Mouse (Mus musculus) brain, embryonic 14.5 days (tissue): ENCODE data around the gene Actn1.

Source experiments
- CTCF ChIP-seq: fragments of 200-500 bp; IDR thresholded peaks from 2 replicates; pipeline ENCODE4 v1.5.1; 2012; ENCODE audit warnings: inconsistent platforms, mild to moderate bottlenecking, moderate library complexity, borderline replicate concordance; ENCODE audit not compliant: insufficient read depth, insufficient read length; ENCODE audit errors: extremely low read depth
- POLR2A ChIP-seq: fragments of 200-500 bp; IDR thresholded peaks from 2 replicates; pipeline ENCODE4 v1.6.1; 2012; ENCODE audit warnings: mild to moderate bottlenecking, inconsistent platforms, borderline replicate concordance; ENCODE audit not compliant: poor library complexity, insufficient read depth, insufficient read length, severe bottlenecking; ENCODE audit errors: extremely low read depth

DNA sequence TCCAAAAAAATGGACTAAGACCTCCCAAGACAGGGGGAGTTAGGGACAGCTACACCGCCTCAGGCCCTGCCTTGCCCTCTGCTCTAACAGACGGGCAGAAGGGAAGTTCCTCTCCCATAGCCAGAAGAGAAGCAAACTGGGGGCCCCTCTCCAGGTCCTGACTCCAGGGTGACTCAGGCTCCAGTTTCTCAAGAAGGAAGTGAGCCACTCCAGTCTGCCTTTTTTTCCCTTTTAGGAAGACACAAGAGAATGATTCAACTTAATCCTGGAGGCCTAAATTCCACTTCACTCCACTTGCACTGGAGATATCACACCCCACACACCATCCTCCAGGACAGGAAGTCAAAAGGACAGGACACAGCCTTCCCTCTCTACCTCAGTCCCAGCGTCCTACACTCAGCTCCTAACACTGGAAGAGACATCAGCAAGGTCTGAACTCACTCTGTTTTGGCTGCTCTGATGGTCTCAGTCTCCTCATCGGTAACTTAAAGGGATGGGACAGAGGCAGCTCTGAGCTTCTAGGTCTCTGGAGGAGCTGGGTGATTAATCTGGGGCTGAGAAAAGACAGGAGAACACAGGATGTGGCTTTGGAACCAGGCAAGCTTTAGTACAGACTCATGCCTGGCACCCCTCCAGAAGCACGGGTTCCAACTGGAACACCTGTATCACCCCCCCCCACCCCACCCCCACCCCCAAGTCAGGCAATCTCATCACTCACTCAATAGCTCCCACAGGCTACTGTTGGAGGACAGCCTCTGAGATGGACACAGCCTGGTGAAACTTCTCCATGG, 31.0 kb downstream of the Actn1 start:
- TF ChIP-seq CTCF (no peak), POLR2A (no peak)
